Mouse (Mus musculus): ENCODE measurements around the gene Lrrc4. TPM values are rescaled to one million over a fixed set of nuclear protein-coding genes. Genes with fewer than 3 reads are reported as not detected.

Gene Lrrc4
- 2.2 and 2.7 TPM in 2 replicates for polyA plus RNA-seq (2014; fragmentation: Nextera tagmentation; extraction: Ambion mirVana)

DNA sequence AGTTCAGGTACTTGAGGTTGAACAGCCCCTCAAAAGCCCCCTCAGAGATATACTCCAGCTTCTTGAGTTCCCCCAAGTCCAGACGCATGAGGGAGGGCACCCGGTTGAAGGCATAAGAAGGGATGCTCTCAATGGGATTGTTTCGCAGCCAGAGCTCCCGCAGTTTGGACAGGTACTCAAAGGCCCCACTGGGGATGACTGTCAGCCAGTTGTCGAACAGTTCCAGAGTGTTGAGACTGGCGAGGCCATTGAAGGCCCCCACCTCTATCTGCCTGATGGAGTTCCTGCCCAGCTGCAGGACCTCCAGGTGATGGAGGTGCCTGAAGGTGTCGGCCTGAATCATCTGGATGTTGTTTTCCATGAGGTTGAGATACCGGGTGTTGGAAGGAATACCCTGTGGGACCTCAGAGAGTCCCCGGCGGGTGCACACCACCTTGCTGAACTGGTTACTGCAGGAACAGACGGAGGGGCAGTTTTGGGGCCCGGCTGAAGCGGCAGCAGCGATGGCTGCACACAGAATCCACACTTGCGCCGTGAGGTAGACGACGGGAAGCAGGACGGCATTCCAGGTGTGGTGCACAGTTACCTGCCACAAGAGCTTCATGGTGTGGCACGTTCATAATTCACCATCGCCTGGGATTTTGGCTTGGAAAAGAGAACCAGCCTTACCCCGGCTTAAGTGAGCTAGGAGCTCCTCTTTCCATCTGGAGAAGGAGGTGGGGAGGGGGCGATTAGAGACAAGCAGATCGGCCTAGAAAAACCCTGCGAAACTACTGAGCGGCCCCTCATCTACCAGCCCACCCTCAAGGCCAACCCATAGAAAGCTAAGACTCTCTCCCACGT is at the start of gene Lrrc4:
Lrrc4 (minus strand) TSS at position 737 of the 843 bp plus-strand sequence.
- Histone ChIP-seq H3K4me2 (peak within 1 kb of the TSS; percentile 99), H3K9ac (ENCODE audit: low read length) (peak within 1 kb of the TSS; percentile 91), H3K4me1 (ENCODE audit: control insufficient read depth, insufficient read depth, low read length) (peaks cover 42% of the 10 kb centered on the region), H3K27me3 (ENCODE audit: control insufficient read depth, insufficient read depth, low read length) (peaks cover 8% of the 10 kb centered on the region), H3K27ac (ENCODE audit: low read depth, low read length) (peak within 1 kb of the TSS; percentile 68), H3K4me3 (ENCODE audit: low read depth, low read length) (peak within 1 kb of the TSS; percentile 72), H3K36me3 (ENCODE audit: control insufficient read depth, insufficient read depth, low read length) (0 out of 2 replicates have a peak, but pooled peaks cover 2% of the 10 kb centered on the region), H3K9me3 (ENCODE audit: control insufficient read depth, low read length) (no peaks in the 10 kb centered on the region)
- DNase-seq (ENCODE audit: low spot score, missing footprints) (no peak), ATAC-seq (ENCODE audit: low FRiP score) (peak; percentile 1; the same call in 1 of the 2 replicates)
- WGBS: 20% methylated on average over 27 of the region's 27 CpGs

- no peak for ATAC-seq (ENCODE audit: low FRiP score)
- no peaks in the 10 kb centered on the region for H3K27me3 ChIP-seq (ENCODE audit: control insufficient read depth, insufficient read depth, low read length)
- H3K4me3 ChIP-seq (ENCODE audit: low read depth, low read length): no peak overlapping the region
- H3K9ac ChIP-seq (ENCODE audit: low read length): no peak overlapping the region
- WGBS: 83% methylated on average over 4 of the region's 4 CpGs
- H3K9me3 ChIP-seq (ENCODE audit: control insufficient read depth, low read length): no peaks in the 10 kb centered on the region
- DNase-seq (ENCODE audit: low spot score, missing footprints): no peak
- H3K4me2 ChIP-seq: no peak overlapping the region
- peaks cover 3% of the 10 kb centered on the region; the same call in 1 of the 2 replicates for H3K36me3 ChIP-seq (ENCODE audit: control insufficient read depth, insufficient read depth, low read length)
- peaks cover 11% of the 10 kb centered on the region for H3K4me1 ChIP-seq (ENCODE audit: control insufficient read depth, insufficient read depth, low read length)
- no peak overlapping the region for H3K27ac ChIP-seq (ENCODE audit: low read depth, low read length)
Measured at GRCm38 (mm10) chr6:28880909-28881308, 49.4 kb upstream of the Lrrc4 start.

- DNase-seq (ENCODE audit: low spot score, missing footprints) (no peak), ATAC-seq (ENCODE audit: low FRiP score) (no peak)
- H3K27me3 ChIP-seq (ENCODE audit: control insufficient read depth, insufficient read depth, low read length): no peaks in the 10 kb centered on the region
- 65% methylated on average over 8 of the region's 8 CpGs for WGBS
- no peak overlapping the region for H3K4me3 ChIP-seq (ENCODE audit: low read depth, low read length)
- H3K4me2 ChIP-seq: no peak overlapping the region
- no peak overlapping the region for H3K9ac ChIP-seq (ENCODE audit: low read length)
- H3K27ac ChIP-seq (ENCODE audit: low read depth, low read length): no peak overlapping the region
- peaks cover 11% of the 10 kb centered on the region for H3K4me1 ChIP-seq (ENCODE audit: control insufficient read depth, insufficient read depth, low read length)
- H3K36me3 ChIP-seq (ENCODE audit: control insufficient read depth, insufficient read depth, low read length): no peaks in the 10 kb centered on the region
- H3K9me3 ChIP-seq (ENCODE audit: control insufficient read depth, low read length): no peaks in the 10 kb centered on the region
Measured at GRCm38 (mm10) chr6:28879315-28879714, 47.8 kb upstream of the Lrrc4 start.

- Histone ChIP-seq H3K27ac (ENCODE audit: low read depth, low read length) (no peak overlapping the region), H3K36me3 (ENCODE audit: control insufficient read depth, insufficient read depth, low read length) (no peaks in the 10 kb centered on the region), H3K4me1 (ENCODE audit: control insufficient read depth, insufficient read depth, low read length) (peaks cover 11% of the 10 kb centered on the region), H3K4me3 (ENCODE audit: low read depth, low read length) (no peak overlapping the region), H3K9me3 (ENCODE audit: control insufficient read depth, low read length) (no peaks in the 10 kb centered on the region), H3K27me3 (ENCODE audit: control insufficient read depth, insufficient read depth, low read length) (no peaks in the 10 kb centered on the region), H3K4me2 (no peak overlapping the region), H3K9ac (ENCODE audit: low read length) (no peak overlapping the region)
- DNase-seq (ENCODE audit: low spot score, missing footprints) (peak; percentile 80), ATAC-seq (ENCODE audit: low FRiP score) (peak; percentile 85)
- 24% methylated on average over 7 of the region's 7 CpGs for WGBS
Measured at GRCm38 (mm10) chr6:28877945-28878666, 46.6 kb upstream of the Lrrc4 start.

- Histone ChIP-seq H3K4me3 (ENCODE audit: low read depth, low read length) (no peak overlapping the region), H3K27me3 (ENCODE audit: control insufficient read depth, insufficient read depth, low read length) (no peaks in the 10 kb centered on the region), H3K4me2 (no peak overlapping the region), H3K9ac (ENCODE audit: low read length) (no peak overlapping the region), H3K27ac (ENCODE audit: low read depth, low read length) (no peak overlapping the region), H3K9me3 (ENCODE audit: control insufficient read depth, low read length) (no peaks in the 10 kb centered on the region), H3K36me3 (ENCODE audit: control insufficient read depth, insufficient read depth, low read length) (no peaks in the 10 kb centered on the region), H3K4me1 (ENCODE audit: control insufficient read depth, insufficient read depth, low read length) (peaks cover 11% of the 10 kb centered on the region)
- 34% methylated on average over 3 of the region's 3 CpGs for WGBS
- no peak for DNase-seq (ENCODE audit: low spot score, missing footprints)
- ATAC-seq (ENCODE audit: low FRiP score): no peak
Measured at GRCm38 (mm10) chr6:28876492-28876891, 44.9 kb upstream of the Lrrc4 start.

DNA sequence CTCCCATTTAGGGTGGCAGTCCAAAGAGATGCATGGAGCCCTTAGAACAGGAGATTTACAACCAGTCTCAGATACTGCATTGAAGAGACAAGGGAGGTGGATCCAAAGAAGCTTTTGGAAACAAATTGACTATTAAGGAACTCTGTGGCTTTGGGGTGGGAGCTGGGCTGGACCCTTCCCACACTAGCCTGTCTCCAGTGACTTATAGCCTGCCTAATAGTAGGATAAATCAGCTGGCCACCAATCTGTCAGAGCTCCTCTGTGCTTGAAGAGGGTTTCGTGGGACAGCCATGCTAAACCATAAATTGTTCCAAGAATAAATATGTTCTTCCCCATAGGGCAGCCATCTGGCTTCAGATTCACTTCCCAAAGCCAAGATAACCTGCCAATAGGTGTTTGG is 43.8 kb upstream of the Lrrc4 start:
- Histone ChIP-seq H3K4me1 (ENCODE audit: control insufficient read depth, insufficient read depth, low read length) (peaks cover 11% of the 10 kb centered on the region), H3K27ac (ENCODE audit: low read depth, low read length) (no peak overlapping the region)

DNA sequence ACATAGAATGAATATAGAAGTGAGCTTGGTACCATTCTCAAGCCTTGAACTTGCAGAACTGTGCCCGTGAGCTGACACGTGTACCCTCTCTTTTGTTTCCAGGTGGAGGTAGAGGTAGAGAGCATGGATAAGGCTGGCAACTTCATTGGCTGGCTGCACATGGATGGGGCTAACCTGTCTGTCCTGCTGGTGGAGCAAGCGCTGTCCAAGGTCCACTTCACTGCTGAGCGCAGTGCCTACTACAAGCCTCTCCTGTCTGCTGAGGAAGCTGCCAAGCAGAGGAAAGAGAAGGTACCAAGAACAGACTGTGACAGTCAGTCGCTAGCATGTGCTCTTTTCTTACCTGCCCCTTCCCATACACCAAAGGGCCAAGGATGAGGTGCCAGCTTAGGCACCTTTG is 43.2 kb upstream of the Lrrc4 start:
- Histone ChIP-seq H3K27ac (ENCODE audit: low read depth, low read length) (no peak overlapping the region), H3K4me2 (no peak overlapping the region), H3K9me3 (ENCODE audit: control insufficient read depth, low read length) (no peaks in the 10 kb centered on the region), H3K27me3 (ENCODE audit: control insufficient read depth, insufficient read depth, low read length) (no peaks in the 10 kb centered on the region), H3K36me3 (ENCODE audit: control insufficient read depth, insufficient read depth, low read length) (no peaks in the 10 kb centered on the region), H3K4me3 (ENCODE audit: low read depth, low read length) (no peak overlapping the region), H3K9ac (ENCODE audit: low read length) (no peak overlapping the region), H3K4me1 (ENCODE audit: control insufficient read depth, insufficient read depth, low read length) (peaks cover 11% of the 10 kb centered on the region)
- ATAC-seq (ENCODE audit: low FRiP score): no peak
- peak; percentile 21 for DNase-seq (ENCODE audit: low spot score, missing footprints)
- WGBS: 91% methylated on average over 5 of the region's 5 CpGs

More for the DNA sequence above, 43.8 kb upstream of the Lrrc4 start:
- ATAC-seq (ENCODE audit: low FRiP score) (no peak), DNase-seq (ENCODE audit: low spot score, missing footprints) (peak; percentile 12)
- WGBS: 100% methylated on average over 1 of the region's 1 CpGs
- Histone ChIP-seq H3K4me3 (ENCODE audit: low read depth, low read length) (no peak overlapping the region), H3K27me3 (ENCODE audit: control insufficient read depth, insufficient read depth, low read length) (no peaks in the 10 kb centered on the region), H3K9ac (ENCODE audit: low read length) (no peak overlapping the region), H3K9me3 (ENCODE audit: control insufficient read depth, low read length) (no peaks in the 10 kb centered on the region), H3K4me2 (no peak overlapping the region), H3K36me3 (ENCODE audit: control insufficient read depth, insufficient read depth, low read length) (no peaks in the 10 kb centered on the region)

GRCm38 (mm10) chr6:28874053-28874452 is 42.5 kb upstream of the Lrrc4 start:
- H3K9me3 ChIP-seq (ENCODE audit: control insufficient read depth, low read length): no peaks in the 10 kb centered on the region
- H3K36me3 ChIP-seq (ENCODE audit: control insufficient read depth, insufficient read depth, low read length): no peaks in the 10 kb centered on the region
- no peak overlapping the region for H3K9ac ChIP-seq (ENCODE audit: low read length)
- H3K4me3 ChIP-seq (ENCODE audit: low read depth, low read length): no peak overlapping the region
- H3K4me1 ChIP-seq (ENCODE audit: control insufficient read depth, insufficient read depth, low read length): peaks cover 11% of the 10 kb centered on the region
- DNase-seq (ENCODE audit: low spot score, missing footprints) (peak; percentile 64), ATAC-seq (ENCODE audit: low FRiP score) (no peak)
- H3K27me3 ChIP-seq (ENCODE audit: control insufficient read depth, insufficient read depth, low read length): no peaks in the 10 kb centered on the region
- no peak overlapping the region for H3K27ac ChIP-seq (ENCODE audit: low read depth, low read length)
- no peak overlapping the region for H3K4me2 ChIP-seq
- WGBS: 74% methylated on average over 11 of the region's 11 CpGs

GRCm38 (mm10) chr6:28872421-28872795 is 40.9 kb upstream of the Lrrc4 start:
- 88% methylated on average over 3 of the region's 3 CpGs for WGBS
- Histone ChIP-seq H3K4me2 (no peak overlapping the region), H3K27ac (ENCODE audit: low read depth, low read length) (no peak overlapping the region), H3K36me3 (ENCODE audit: control insufficient read depth, insufficient read depth, low read length) (no peaks in the 10 kb centered on the region), H3K4me3 (ENCODE audit: low read depth, low read length) (no peak overlapping the region), H3K9ac (ENCODE audit: low read length) (no peak overlapping the region), H3K27me3 (ENCODE audit: control insufficient read depth, insufficient read depth, low read length) (no peaks in the 10 kb centered on the region), H3K9me3 (ENCODE audit: control insufficient read depth, low read length) (no peaks in the 10 kb centered on the region), H3K4me1 (ENCODE audit: control insufficient read depth, insufficient read depth, low read length) (no peaks in the 10 kb centered on the region; the same call in 1 of the 2 replicates)
- DNase-seq (ENCODE audit: low spot score, missing footprints) (peak; percentile 71), ATAC-seq (ENCODE audit: low FRiP score) (no peak)

All from midbrain, embryonic 11.5 days (tissue).